Mouse (Mus musculus) thymus, postnatal 0 days (tissue): ENCODE results near the gene Acvr1b. TPM values are rescaled to one million over a fixed set of nuclear protein-coding genes. Genes with fewer than 3 reads are reported as not detected.

Experiments used
- DNase-seq: peaks from one replicate; pipeline ENCODE4 v3.0.0-alpha.2; 2015; ENCODE audit warnings: low spot score
- polyA plus RNA-seq: library from polyadenylated mRNA; unstranded; fragments of >200 nt; fragmentation: Nextera tagmentation; extraction: Ambion mirVana; gene quantifications from 2 replicates; pipeline ENCODE4 v1.2.1, GENCODE M21; 2015

Acvr1b gene
- polyA plus RNA-seq = 3.9 and 4.6 TPM in 2 replicates

DNA sequence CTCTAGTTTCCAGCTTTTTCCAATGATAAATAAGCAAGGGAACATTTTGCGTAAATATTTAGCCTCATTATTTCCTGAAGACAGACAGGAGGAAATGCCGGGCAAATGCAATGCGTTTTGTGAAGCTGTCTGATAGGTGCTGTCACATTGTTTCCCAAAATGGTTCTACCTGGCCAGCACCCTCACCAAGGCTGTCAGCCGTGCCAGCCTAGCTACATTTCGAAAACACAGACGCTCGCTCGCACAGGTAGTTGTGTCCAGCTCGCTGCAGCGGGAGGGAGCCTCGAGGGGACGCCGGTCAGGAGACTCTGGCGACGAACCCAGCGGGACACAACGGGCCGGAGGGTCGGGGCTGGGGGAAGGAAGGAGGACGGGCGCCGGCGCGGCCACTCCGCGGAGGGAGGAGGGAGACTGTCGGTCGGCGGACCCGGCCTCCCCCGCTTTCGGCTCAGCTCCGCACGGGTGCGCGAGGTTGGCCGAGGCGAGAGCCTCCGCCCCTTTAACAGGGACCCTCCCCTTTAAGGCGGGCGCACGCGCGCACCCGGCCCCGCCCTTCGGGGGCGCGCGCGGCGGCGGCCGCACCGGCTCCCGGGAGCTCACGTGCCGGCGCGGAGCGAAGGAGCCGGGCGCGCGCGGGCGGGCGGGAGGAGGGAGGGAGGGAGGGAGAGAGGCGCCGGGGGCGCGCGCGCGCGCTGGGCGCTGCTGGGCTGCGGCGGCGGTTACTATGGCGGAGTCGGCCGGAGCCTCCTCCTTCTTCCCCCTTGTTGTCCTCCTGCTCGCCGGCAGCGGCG, at the start of gene Acvr1b:
Acvr1b (plus strand) TSS at position 647 of the 791 bp plus-strand sequence.
- DNase-seq = peak; percentile 94

DNA sequence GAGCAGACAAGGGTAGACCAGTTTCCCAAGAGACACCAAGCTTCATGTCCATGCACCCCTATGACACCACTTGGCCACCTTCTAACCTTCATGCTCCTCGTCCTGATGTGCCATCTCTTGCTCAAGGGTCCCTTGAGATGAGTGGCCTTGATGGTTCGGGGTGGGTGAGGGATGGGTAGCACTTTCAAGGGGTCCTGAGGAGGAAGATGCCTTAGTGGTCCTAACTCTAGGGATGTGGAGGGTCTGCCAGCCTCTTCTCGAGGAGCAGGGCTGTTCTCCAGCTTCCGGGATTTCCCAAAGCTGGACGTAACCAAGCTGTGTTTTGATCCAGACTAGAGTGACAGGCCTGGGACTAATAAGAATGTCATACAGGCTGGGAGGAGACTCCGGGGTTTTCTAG, 48.3 kb upstream of the Acvr1b start:
- no peak for DNase-seq

DNA sequence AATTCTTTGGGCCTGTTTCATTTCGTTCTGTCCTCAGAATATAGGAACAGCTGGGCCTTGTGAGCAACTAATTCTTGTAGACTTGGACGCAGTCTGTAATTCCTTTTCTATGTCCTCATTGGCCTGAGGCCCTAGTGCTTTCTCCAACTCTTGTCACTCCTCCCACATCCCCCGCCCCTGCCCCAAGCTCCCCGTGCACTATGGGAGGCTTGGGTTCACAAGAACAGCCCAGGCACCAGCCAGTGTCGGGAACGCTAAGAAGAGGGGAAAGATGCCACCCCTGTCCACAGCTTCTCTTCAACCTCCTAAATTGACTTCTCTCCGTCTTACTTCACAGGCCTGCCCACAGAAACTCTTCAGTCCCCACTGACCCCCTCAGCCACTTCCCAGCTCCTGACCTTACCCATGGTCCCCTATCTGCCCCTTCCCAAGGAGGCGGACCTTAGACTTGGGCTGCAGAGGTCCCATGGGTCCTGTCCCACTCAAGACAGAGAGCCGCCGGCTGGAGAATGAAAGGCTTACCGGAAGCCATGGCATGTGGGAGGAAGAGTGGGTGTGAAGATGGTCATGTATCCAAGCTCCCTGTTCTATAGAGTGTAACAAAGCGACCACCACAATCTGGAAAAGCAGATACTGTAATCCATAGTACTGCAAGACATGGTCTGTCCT, 46.9 kb upstream of the Acvr1b start:
- DNase-seq = no peak

DNA sequence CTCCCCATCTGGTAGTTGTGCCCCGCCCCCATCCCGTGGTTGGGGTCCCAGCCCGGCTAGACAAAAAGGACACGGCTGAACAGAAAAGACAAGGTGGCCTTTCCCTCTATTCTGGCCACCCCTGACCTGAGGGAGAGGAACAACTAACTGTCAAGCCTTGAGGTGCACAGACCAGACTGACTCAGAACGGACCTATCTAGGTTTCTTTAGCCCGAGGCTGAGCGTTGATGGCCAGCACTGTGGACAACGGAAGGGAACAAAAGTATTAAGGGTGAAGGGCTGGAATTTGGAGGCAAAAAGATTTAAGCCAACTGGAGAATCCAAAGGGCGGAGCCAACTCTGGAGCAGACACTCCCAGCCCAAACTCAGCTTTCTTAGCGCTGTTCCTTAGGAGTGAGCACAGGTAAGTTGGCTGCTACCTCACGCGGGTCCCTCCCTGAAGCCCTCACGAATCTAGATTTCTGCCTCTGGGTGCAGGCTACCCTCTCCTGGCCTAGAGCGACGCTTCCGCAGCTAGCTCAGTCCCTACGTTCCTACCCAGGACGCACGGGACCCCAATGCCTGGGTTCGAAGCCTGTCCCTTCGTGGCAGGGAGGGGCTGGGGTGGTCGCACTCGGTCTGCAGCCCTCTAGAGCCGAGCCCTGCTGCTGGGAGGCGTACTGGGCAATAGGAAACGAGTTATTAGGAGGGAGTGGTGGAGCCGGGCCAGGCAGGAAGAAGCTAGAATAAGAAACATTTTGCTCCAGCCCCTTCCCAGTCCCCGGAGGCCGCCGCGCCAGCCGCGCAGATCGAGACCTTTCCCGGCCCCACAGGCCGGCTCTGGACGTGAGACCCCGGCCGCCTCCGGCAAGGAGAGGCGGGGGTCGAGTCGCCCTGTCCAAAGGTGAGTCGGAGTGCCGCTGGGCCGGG, 45.4 kb upstream of the Acvr1b start, which contains the start of gene Acvrl1:
Acvrl1 (plus strand) TSS at position 342 of the 909 bp plus-strand sequence.
- DNase-seq = no peak

DNA sequence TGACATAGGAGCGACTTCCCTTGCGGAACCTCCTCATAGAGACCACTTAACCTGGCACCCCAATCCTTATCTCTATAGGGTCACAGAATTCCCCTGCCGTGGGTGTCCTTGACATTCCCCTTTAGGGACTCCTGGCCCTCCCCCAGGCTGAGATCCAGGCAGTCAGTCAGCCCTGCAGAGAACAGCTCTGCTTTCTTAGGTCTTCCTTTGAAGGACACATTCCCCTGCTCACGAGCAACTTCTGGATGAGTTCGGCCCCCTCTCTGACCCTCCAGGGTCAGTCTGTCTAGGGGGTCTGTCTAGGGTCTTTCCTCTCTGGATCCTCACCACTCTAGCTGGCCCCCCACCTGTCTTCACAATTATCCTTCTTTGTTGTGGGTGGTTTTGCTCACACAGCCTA, 44.5 kb upstream of the Acvr1b start:
- no peak for DNase-seq

DNA sequence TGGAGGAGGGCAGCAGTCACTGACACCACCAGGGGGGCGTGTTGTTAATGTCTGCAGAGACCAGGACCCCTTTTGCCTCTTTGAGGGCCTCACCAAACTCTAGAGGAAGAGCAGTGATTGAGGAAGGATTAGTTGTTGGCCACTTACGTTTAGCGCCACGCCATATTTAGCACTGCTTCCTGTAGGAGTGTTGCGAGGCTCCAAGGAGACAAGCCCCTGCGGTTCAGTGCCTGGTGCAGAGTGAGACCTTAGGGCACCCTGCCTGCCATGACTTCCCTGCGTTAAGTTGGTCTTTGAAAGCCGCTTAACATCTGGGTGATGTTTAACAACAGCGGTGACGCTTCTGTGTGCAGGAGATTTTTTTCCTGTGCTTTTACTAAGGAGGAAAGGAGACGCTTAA, 42.4 kb upstream of the Acvr1b start:
- DNase-seq = no peak

DNA sequence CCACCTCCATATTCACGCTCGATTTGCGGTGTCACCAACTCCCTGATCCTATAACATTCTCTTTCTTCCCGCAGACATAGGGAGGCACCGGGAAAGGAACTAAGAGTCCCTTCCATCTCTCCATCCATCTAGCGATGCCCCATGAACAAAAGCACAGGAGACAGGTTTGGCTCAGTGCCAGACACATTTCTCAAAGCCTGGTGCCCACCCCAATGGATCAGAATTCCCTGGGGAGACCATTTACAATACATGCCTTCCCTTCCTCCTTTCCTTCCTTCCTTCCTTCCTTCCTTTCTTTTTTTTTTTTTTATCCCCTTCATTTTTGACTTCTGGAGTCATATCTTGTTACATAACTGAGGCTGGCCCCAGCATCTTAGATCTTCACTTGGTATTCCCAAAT, 41.8 kb upstream of the Acvr1b start:
- no peak for DNase-seq

DNA sequence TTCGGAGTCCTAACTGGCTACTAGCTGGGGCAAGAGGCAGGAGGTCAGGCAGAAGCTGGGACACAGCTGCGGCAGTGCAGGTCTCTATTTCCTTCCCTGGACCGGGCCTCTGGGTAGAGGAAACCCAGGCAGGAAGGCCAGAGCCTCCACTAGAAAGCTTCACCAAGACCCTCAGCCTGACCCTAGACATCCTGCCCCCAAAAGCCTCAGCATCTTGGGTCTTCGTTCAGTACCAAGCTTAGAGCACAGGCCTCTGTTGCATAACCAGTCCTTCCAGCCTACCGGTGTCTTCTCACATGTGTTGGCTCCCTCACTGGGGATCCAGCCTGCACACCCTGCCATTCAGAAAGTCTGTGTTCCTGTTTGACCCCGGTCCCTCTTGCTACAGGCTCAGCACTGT, 41.1 kb upstream of the Acvr1b start:
- no peak for DNase-seq

DNA sequence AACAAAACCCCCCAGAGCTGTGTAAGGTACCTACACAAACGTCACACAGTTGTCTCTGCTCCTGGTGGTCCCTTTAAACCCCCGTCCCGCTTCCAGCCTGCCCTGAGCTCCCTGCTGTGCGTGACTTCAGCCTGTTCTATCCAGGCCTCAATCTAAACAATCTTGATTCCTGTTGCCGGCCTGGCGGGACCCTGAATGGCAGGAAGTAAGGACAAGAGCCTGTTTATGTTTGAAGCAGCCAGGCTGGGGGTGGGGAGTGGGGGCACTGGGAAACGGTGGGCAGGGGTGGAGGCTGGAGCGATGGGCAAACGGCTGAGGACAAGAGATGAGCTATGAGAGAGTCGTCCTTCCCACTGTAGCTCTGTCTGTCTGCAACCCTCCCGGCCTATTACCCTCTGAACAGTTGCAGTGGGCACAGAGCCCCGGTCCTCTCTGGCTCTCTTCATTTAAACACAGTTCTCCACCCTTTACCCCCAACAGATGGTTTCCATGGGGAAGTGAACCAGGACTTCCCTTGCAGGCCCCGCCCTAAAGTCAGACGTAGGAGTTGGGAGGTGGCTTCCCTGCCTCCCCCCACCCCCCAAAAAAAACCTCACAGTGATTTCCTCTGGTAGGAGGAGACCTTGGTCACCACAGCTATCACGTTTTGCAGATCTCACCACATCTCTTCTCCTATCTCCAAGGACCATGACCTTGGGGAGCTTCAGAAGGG, 39.7 kb upstream of the Acvr1b start:
- DNase-seq = peak; percentile 39

DNA sequence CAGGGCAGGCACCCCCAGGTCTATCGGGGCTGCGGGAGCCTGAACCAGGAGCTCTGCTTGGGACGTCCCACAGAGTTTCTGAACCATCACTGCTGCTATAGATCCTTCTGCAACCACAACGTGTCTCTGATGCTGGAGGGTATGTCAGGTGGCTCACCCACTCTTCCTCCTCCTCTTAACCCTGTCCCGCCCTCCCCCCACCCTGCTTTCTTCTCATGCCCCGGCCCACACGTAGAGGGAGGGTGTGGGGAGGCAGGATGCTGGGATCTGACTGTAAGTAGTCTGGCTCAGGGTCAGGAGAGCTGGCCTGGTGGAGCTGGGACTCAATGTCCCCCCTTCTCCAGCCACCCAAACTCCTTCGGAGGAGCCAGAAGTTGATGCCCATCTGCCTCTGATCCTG, 38.5 kb upstream of the Acvr1b start:
- DNase-seq = peak; percentile 62

DNA sequence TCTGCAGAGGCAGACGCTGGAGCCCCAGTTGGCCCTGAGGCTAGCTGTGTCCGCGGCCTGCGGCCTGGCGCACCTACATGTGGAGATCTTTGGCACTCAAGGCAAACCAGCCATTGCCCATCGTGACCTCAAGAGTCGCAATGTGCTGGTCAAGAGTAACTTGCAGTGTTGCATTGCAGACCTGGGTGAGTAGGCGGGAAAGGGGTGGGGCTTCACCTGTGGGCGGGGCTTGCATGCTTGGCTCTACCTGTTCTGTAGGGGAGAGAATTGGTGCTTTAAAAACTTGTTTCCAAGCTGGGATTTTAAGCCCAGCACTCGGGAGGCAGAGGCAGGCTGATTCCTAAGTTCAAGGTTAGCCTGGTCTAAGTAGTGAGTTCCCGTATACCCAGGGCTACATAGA, 36.4 kb upstream of the Acvr1b start:
- no peak for DNase-seq

DNA sequence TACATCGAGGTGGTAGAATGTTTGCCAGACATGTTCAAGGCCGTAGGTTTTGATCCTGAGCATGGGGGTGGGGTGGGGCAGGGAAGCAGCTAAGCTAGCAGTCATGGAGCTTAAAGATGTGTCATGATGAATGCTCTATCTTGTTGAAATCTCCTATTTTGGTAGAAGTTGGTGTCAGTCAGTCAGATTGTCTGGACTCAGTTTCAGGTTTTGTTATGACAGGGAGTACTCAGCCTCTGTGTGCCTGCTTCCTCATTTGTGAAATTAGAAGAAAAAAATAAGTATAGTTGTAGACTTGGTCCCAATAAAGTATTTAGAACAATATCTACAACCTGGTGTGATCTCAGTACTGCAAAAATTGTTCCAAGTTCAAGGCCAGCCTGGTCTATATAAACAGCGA, 35.2 kb upstream of the Acvr1b start:
- DNase-seq = no peak

DNA sequence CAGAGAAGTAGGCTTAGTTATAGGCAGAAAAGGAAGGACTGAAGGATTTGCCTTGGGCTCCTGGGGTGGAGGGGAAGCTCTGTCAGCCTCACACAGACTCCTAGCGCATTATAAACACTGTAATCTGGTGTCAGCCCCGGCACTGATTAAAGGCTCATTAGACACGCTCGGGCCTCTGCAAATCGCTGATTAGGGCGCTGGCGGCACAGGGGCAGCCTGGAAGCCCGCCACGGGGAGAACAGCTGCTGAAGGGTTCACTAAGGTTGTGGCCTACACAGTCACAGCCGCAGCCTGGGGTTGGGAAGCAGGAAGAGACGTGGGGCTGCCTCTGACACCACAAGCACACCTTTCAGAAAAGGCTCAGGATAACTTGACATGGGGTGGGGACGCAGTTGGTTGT, 34.0 kb upstream of the Acvr1b start:
- DNase-seq = no peak

DNA sequence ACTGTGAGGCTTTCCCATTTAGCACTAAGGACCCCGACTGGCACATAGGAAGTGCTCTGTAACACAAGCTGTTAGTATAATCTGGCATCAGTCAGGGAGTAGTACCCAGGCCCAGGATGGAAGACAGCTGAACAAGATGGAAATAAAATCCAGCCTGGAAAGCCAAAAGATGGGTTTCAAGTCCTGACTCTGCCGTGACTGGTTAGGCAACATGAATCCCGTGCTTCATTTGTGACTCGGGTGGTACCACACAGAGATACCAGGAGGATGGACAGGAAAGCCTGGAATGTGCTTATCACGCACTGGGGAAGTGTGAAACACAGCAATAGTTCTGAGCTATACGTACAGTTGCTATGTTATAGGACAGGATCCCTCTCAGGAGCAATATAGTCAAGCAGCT, 33.3 kb upstream of the Acvr1b start:
- DNase-seq = no peak

DNA sequence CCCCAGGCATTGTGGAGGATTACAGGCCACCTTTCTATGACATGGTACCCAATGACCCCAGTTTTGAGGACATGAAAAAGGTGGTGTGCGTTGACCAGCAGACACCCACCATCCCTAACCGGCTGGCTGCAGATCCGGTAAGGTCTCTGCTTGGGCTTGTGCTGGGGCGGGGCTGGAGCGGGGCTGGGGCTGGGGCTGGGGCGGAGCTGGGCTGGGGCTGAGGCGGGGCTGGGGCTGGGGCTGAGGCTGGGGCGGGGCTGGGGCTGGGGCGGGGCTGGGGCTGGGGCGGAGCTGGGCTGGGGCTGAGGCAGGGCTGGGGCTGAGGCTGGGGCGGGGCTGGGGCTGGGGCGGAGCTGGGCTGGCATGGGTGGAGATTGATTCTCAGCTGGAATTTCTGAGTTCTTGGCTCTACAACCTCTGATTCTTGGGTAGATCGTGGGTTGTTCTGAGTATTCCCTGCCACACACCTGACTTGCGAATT, 32.8 kb upstream of the Acvr1b start:
- DNase-seq = peak; percentile 49

DNA sequence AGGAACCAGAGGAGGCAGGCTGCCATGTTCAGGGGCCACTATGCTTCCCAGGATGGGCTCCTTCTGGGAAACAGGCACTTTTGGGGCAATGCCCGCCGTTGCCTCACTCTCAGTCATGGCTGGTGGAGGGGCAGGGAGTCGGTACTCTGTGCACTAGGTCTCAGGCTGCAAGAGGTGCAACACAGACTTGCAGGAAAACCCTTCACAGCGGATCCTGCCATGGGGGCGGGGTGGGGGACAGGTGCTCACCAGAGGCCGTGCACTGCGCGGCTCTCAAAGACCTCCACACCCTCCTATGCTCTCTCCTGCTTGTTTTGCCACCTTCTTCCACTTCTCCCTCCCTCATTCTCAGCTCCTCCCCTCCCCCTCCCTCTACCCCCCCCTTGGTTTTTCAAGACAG, 31.2 kb upstream of the Acvr1b start:
- no peak for DNase-seq

DNA sequence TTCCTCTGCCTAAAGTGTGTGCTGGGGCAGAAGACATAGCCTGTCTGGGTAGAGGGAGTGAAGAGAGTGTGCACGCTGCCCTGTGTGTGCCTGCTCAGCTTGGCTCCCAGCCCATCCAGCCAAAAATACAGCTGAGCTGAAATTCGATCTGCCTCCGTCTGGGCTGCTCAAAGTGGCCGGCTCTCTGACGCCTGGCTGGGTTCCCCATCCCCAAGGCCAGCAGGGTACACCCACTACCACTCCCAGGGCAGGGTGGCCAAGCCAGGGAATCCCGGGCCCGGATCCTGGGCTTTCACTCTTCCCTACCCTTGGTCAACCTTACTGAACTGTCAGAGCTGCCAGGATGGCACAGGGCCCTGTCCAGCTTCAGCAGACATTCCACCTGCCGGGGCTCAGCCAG, 30.4 kb upstream of the Acvr1b start:
- no peak for DNase-seq

DNA sequence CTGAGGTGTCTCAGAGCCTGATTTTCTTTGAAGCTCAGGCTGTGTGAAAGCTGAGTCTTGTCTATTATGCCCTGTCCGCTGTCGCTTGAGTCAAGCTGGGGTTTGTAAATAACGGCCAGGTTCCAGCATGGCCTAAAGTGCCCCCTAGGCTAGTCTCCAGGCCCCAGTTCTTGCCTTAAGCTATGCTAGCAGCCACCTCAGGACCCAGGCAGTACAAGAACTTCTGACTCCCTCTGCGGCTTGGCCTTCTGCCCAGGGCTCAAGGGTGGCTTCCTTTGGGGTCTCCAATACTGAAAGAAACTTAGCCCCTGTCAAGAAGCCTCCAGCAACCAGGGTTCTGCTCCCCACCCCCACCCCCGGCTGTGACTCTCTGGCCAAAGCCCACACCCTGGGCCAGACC, 29.7 kb upstream of the Acvr1b start:
- DNase-seq = no peak

DNA sequence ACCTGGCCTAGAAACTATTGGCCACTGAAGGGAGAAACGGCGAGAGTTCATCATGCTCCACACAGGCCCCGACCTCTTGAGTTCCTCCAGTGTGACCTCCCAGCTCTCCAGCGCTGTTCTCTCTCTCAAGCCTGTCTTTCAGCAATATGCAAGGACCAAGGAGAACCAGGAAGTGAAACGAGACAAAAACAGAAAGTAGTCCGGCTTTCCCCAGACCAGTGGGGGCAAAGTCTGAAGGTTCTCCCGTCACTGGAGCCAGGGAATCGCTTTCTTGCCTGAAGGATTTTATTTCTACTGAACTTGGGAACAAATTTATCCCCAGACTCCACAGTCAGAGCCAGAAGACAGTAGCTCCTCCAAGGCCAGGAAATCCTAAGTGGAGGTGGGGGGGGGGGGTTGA, 29.1 kb upstream of the Acvr1b start:
- DNase-seq = no peak

DNA sequence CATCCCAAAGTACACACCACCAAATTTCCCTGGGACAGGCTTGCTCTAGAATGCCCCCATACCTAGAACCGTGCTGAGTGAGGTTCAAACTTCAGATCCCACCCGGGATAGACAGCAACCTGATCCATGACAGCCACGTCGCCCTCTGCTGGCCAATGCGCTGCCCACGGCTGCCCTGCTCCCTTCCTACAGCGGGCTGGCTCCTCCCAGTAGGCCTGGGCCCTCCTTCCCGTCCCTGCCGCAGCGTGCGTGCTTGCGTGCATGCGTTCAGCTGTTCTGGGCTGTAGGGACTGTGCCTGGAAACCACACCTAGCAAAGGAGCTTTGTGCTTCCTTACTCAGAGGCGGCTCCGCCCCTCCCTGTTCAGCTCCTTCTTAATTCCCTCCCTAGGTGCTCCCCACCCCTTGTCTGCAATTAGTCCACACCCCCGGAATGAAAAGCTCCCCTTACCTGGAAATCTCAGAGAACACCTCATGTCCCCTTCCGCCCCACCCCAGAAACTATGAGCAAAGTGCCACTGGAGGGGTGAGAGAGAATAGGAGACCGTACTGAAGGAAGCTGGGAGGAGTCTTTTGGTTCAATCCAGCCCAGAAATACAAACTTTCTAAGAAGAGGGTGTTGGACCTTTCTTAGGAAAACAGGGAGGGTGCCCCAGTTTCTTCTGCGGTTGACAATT, 28.3 kb upstream of the Acvr1b start:
- DNase-seq = peak; percentile 93
